Mouse (Mus musculus) liver, embryonic 15.5 days (tissue): Measurements from ENCODE around the gene Cplx3. TPM values are rescaled to one million over a fixed set of nuclear protein-coding genes. Genes with fewer than 3 reads are reported as not detected.

Experiments used
- ATAC-seq: fragments of 200-750 bp; cut with Nextera tagmentation; 2 replicates; pipeline ENCODE4 v1.8.0; 2017; ENCODE audit warnings: moderate number of reproducible peaks, mild to moderate bottlenecking, moderate library complexity; ENCODE audit not compliant: insufficient read depth
- H3K27ac ChIP-seq: fragments of 300-500 bp; sonication (generic); replicated peaks from 2 replicates; pipeline ENCODE4 v1.5.1; 2015; ENCODE audit warnings: mild to moderate bottlenecking, inconsistent platforms
- H3K27me3 ChIP-seq: fragments of 300-500 bp; sonication (generic); 2 replicates; pipeline ENCODE4 v1.6.1; 2015; ENCODE audit warnings: mild to moderate bottlenecking, inconsistent platforms
- H3K36me3 ChIP-seq: fragments of 300-500 bp; sonication (generic); replicated peaks from 2 replicates; pipeline ENCODE4 v1.6.1; 2015; ENCODE audit warnings: moderate library complexity, mild to moderate bottlenecking, inconsistent platforms
- H3K4me1 ChIP-seq: fragments of 300-500 bp; sonication (generic); replicated peaks from 2 replicates; pipeline ENCODE4 v1.6.1; 2015; ENCODE audit warnings: inconsistent platforms
- H3K4me2 ChIP-seq: fragments of 300-500 bp; sonication (generic); 2 replicates; pipeline ENCODE4 v1.6.1; 2015; ENCODE audit warnings: moderate library complexity, mild to moderate bottlenecking, inconsistent platforms
- H3K4me3 ChIP-seq: fragments of 300-500 bp; sonication (generic); replicated peaks from 2 replicates; pipeline ENCODE4 v1.5.1; 2015; ENCODE audit warnings: mild to moderate bottlenecking, inconsistent platforms
- H3K9ac ChIP-seq: fragments of 300-500 bp; sonication (generic); 2 replicates; pipeline ENCODE4 v1.6.1; 2015; ENCODE audit warnings: moderate library complexity, mild to moderate bottlenecking, inconsistent platforms
- H3K9me3 ChIP-seq: fragments of 300-500 bp; sonication (generic); replicated peaks from 2 replicates; pipeline ENCODE4 v1.6.1; 2016; ENCODE audit warnings: inconsistent platforms
- WGBS: fragments of 180-500 bp; shearing (Covaris S2); methylation state at CpG from one replicate; pipeline ENCODE4 v1.1.7; 2015; ENCODE audit warnings: mixed read lengths; ENCODE audit not compliant: insufficient replicate concordance; 5-methylcytosine and 5-hydroxymethylcytosine counted together
- polyA plus RNA-seq: library from polyadenylated mRNA; unstranded; fragments of >200 nt; fragmentation: Nextera tagmentation; extraction: Ambion mirVana; gene quantifications from 2 replicates; pipeline ENCODE4 v1.2.1, GENCODE M21; 2015

The Cplx3 gene
- polyA plus RNA-seq, 1 experiment from 2014 or later: not detected

- WGBS: 59% methylated on average over 4 of the region's 4 CpGs
- Histone ChIP-seq H3K36me3 (no peaks in the 10 kb centered on the region), H3K4me3 (no peak overlapping the region), H3K9me3 (no peaks in the 10 kb centered on the region), H3K27me3 (peaks cover 8% of the 10 kb centered on the region), H3K4me1 (peaks cover 30% of the 10 kb centered on the region), H3K4me2 (no peak overlapping the region), H3K9ac (no peak overlapping the region), H3K27ac (no peak overlapping the region)
- ATAC-seq: no peak
These were observed 47.5 kb downstream of the Cplx3 start for GRCm38 (mm10) chr9:57558625-57559024.

- ATAC-seq: no peak
- Histone ChIP-seq H3K4me2 (no peak overlapping the region), H3K9ac (no peak overlapping the region), H3K27ac (no peak overlapping the region), H3K9me3 (no peaks in the 10 kb centered on the region), H3K36me3 (no peaks in the 10 kb centered on the region), H3K27me3 (peaks cover 8% of the 10 kb centered on the region), H3K4me3 (no peak overlapping the region), H3K4me1 (peaks cover 27% of the 10 kb centered on the region)
- WGBS: 60% methylated on average over 3 of the region's 3 CpGs
These were observed 48.9 kb downstream of the Cplx3 start for GRCm38 (mm10) chr9:57557215-57557614.

GRCm38 (mm10) chr9:57554753-57555152, 51.3 kb downstream of the Cplx3 start:
- Histone ChIP-seq H3K4me1 (peaks cover 22% of the 10 kb centered on the region), H3K36me3 (no peaks in the 10 kb centered on the region), H3K4me2 (no peak overlapping the region), H3K27me3 (peaks cover 8% of the 10 kb centered on the region), H3K4me3 (no peak overlapping the region), H3K27ac (no peak overlapping the region), H3K9me3 (no peaks in the 10 kb centered on the region), H3K9ac (no peak overlapping the region)
- WGBS: 62% methylated on average over 3 of the region's 3 CpGs
- ATAC-seq: no peak

- ATAC-seq: no peak
- Histone ChIP-seq H3K27ac (no peak overlapping the region), H3K4me1 (peaks cover 24% of the 10 kb centered on the region), H3K9ac (no peak overlapping the region), H3K27me3 (no peaks in the 10 kb centered on the region), H3K9me3 (no peaks in the 10 kb centered on the region), H3K4me2 (0 out of 2 replicates have a peak overlapping the region, but pooled peaks have one; percentile 77), H3K36me3 (peaks cover 6% of the 10 kb centered on the region; the same call in 1 of the 2 replicates), H3K4me3 (peak overlapping the region; percentile 68; the same call in 1 of the 2 replicates)
- WGBS: 73% methylated on average over 11 of the region's 11 CpGs
These were observed 53.0 kb downstream of the Cplx3 start for GRCm38 (mm10) chr9:57553119-57553518.

GRCm38 (mm10) chr9:57552139-57552887, 53.8 kb downstream of the Cplx3 start, which contains the start of gene Mpi:
TSS of gene Mpi (minus strand) at chr9:57552763.
- Histone ChIP-seq H3K9me3 (no peaks in the 10 kb centered on the region), H3K4me2 (peak within 1 kb of the TSS; percentile 77), H3K36me3 (peaks cover 12% of the 10 kb centered on the region; the same call in 1 of the 2 replicates), H3K9ac (peak within 1 kb of the TSS; percentile 62), H3K27ac (no peak within 1 kb of the TSS), H3K4me1 (peaks cover 32% of the 10 kb centered on the region), H3K27me3 (no peaks in the 10 kb centered on the region), H3K4me3 (peak within 1 kb of the TSS; percentile 68)
- no peak; the same call in 1 of the 2 replicates for ATAC-seq
- under 1% methylated on average over 28 of the region's 28 CpGs for WGBS

GRCm38 (mm10) chr9:57550126-57550862, 55.8 kb downstream of the Cplx3 start:
- Histone ChIP-seq H3K27me3 (no peaks in the 10 kb centered on the region), H3K4me2 (no peak overlapping the region), H3K9ac (no peak overlapping the region), H3K36me3 (peaks cover 22% of the 10 kb centered on the region; the same call in 1 of the 2 replicates), H3K9me3 (no peaks in the 10 kb centered on the region), H3K4me3 (no peak overlapping the region), H3K4me1 (peaks cover 36% of the 10 kb centered on the region), H3K27ac (no peak overlapping the region)
- ATAC-seq: no peak
- 70% methylated on average over 11 of the region's 11 CpGs for WGBS

Other genes starting within 250 kb of the Cplx3 start
- gene Ppcdc, start 166.2 kb downstream of the Cplx3 start, polyA plus RNA-seq: 8.9 and 10.5 TPM in 2 replicates
- gene Scamp5, start 138.2 kb downstream of the Cplx3 start, polyA plus RNA-seq: 7.7 and 8.1 TPM in 2 replicates
- 0.39 and 0.64 TPM in 2 replicates for gene Rpp25, start 102.3 kb downstream of the Cplx3 start, polyA plus RNA-seq
- gene Cox5a, start 85.0 kb downstream of the Cplx3 start, polyA plus RNA-seq: 249 and 287 TPM in 2 replicates
- gene Fam219b, start 68.8 kb downstream of the Cplx3 start, polyA plus RNA-seq: 6.1 and 6.5 TPM in 2 replicates
- 11.9 and 12.5 TPM in 2 replicates for gene Mpi, start 53.5 kb downstream of the Cplx3 start, polyA plus RNA-seq
- 24.9 and 25.7 TPM in 2 replicates for gene Scamp2, start 45.3 kb downstream of the Cplx3 start, polyA plus RNA-seq
- gene Ulk3, start 16.8 kb downstream of the Cplx3 start, polyA plus RNA-seq: 3.5 and 4.4 TPM in 2 replicates
- not detected in 2 replicates for gene Lman1l, start 14.5 kb upstream of the Cplx3 start, polyA plus RNA-seq
- gene Csk, start 47.4 kb upstream of the Cplx3 start, polyA plus RNA-seq: 15.4 and 15.9 TPM in 2 replicates
- 0.14 and 0.15 TPM in 2 replicates for gene Cyp1a2, start 77.4 kb upstream of the Cplx3 start, polyA plus RNA-seq
- gene Cyp1a1, start 81.6 kb upstream of the Cplx3 start, polyA plus RNA-seq: 0.13 and 0.16 TPM in 2 replicates
- 13.8 and 16.2 TPM in 2 replicates for gene Edc3, start 102.3 kb upstream of the Cplx3 start, polyA plus RNA-seq
- 105 and 129 TPM in 2 replicates for gene Clk3, start 159.6 kb upstream of the Cplx3 start, polyA plus RNA-seq
- gene Arid3b, start 230.5 kb upstream of the Cplx3 start, polyA plus RNA-seq: 10.5 and 11.3 TPM in 2 replicates